Mouse (Mus musculus) stomach, adult 2 months (tissue): Measurements from ENCODE around the gene Zdhhc1. TPM values are rescaled to one million over a fixed set of nuclear protein-coding genes. Genes with fewer than 3 reads are reported as not detected.

Experiments used
- polyA plus RNA-seq: library from polyadenylated mRNA; depleted of rRNA; stranded (reverse); fragments of >200 nt; gene quantifications from 2 replicates; pipeline ENCODE4 v1.2.3, GENCODE M21; 2012; rRNA removed

The Zdhhc1 gene
- 35.4 and 36.1 TPM in 2 replicates for polyA plus RNA-seq

GRCm38 (mm10) chr8:105496439-105497180, at the start of gene Zdhhc1:
TSS of gene Zdhhc1 (minus strand) at chr8:105496902.

DNA sequence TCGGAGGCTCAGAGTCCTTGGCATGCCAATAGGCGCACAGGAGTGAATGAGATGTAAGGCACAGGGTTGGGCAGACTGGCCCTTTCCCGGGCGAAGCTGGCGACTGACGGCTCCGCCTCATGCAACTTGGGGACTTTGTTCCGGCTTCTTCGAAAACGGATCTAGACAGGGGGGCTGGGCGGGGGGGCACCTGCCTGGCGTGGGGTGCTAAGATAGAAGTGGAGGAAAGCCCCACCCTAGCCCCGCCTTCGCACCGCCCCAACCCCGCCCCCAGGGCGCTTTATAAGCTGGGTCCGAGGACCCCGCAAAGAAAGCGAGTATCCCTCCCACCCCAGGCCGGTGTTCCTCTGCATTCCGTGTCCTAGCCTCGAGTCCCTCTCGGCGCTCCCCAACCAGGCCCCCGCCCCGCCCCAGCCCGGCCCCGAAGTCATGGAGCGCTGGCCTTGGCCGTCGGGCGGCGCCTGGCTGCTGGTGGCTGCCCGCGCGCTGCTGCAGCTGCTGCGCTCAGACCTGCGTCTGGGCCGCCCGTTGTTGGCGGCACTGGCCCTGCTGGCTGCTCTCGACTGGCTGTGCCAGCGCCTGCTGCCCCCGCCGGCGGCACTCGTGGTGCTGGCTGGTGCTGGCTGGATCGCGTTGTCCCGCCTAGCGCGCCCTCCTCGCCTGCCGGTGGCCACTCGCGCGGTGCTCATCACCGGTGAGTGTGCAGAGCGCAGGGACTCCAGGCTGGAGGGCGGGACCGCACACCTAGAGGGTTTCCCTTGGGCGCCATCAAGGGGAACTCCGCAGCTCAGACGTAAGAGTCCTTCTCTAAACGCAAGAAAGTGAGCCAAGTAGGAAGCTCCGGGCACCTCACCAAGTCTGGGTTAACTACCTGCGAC, 22.0 kb upstream of the Zdhhc1 start, which contains the start of gene Hsd11b2:
Hsd11b2 (plus strand) TSS at position 320 of the 878 bp plus-strand sequence.

DNA sequence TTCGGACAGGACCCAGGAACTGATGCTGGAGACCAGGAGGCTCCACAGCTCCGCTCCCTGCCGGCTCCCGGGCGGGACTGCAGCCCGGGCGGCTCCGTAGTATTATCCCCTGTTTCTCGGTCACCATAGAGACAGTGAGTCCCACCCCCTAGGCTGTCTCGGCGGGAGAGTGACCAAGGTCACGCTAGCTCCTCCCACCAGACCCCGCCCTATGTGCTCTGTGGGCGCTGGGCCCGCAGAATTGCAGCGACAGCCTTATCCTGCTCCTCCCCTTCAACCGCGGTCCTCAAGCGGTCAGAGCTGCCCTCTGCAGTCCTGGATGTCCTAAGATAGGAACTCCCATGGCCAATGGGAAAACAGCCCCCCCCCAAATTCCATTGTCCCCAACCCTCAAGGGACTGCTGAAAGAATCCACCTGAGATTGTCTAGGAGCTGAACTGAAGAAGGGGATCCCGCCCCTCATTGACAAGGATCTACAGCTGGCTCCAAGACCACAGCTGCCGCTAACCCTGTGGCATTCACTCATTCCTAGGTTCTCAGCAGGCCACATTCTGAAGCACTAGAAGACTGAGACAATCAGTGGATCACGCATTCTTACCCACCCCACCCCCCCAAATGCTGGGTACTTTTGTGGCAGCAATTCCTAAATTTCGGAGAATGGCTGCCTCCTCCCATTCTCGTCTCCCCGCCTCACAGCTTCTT, 25.2 kb downstream of the Zdhhc1 start, which contains the start of gene Tppp3:
Tppp3 (minus strand) TSS at position 213 of the 702 bp plus-strand sequence.

Other genes with a start within 250 kb of the Zdhhc1 start
- 6.5 and 27.1 TPM in 2 replicates for gene B3gnt9, start 241.7 kb downstream of the Zdhhc1 start, polyA plus RNA-seq
- gene Tradd, start 232.3 kb downstream of the Zdhhc1 start, polyA plus RNA-seq, result 19.5 and 27.4 TPM in 2 replicates
- gene Fbxl8, start 232.3 kb downstream of the Zdhhc1 start, polyA plus RNA-seq, result 7.8 and 13.6 TPM in 2 replicates
- gene Hsf4, start 227.1 kb downstream of the Zdhhc1 start, polyA plus RNA-seq, result 2.3 and 3.6 TPM in 2 replicates
- 2.9 and 4.1 TPM in 2 replicates for gene Nol3, start 220.8 kb downstream of the Zdhhc1 start, polyA plus RNA-seq
- 2.8 and 3.0 TPM in 2 replicates for gene 4931428F04Rik, start 207.0 kb downstream of the Zdhhc1 start, polyA plus RNA-seq
- gene Exoc3l, start 200.8 kb downstream of the Zdhhc1 start, polyA plus RNA-seq, result 2.9 and 3.6 TPM in 2 replicates
- gene E2f4, start 199.2 kb downstream of the Zdhhc1 start, polyA plus RNA-seq, result 75.3 and 82.4 TPM in 2 replicates
- gene Elmo3, start 191.3 kb downstream of the Zdhhc1 start, polyA plus RNA-seq, result 24.7 and 28.1 TPM in 2 replicates
- 3.6 and 4.0 TPM in 2 replicates for gene Lrrc29, start 170.6 kb downstream of the Zdhhc1 start, polyA plus RNA-seq
- gene Tmem208, start 170.5 kb downstream of the Zdhhc1 start, polyA plus RNA-seq, result 73.4 and 87.5 TPM in 2 replicates
- 8.3 and 11.0 TPM in 2 replicates for gene Fhod1, start 148.9 kb downstream of the Zdhhc1 start, polyA plus RNA-seq
- 1.0 and 1.3 TPM in 2 replicates for gene Slc9a5, start 148.1 kb downstream of the Zdhhc1 start, polyA plus RNA-seq
- 0.08 and 0.11 TPM in 2 replicates for gene Plekhg4, start 123.6 kb downstream of the Zdhhc1 start, polyA plus RNA-seq
- gene Kctd19, start 83.4 kb downstream of the Zdhhc1 start, polyA plus RNA-seq, result not detected in 2 replicates
- gene Lrrc36, start 83.3 kb downstream of the Zdhhc1 start, polyA plus RNA-seq, result 0.18 and 0.28 TPM in 2 replicates
- gene Tppp3, start 25.4 kb downstream of the Zdhhc1 start, polyA plus RNA-seq, result 112 and 143 TPM in 2 replicates
- gene Hsd11b2, start 21.9 kb upstream of the Zdhhc1 start, polyA plus RNA-seq, result 3.3 and 3.7 TPM in 2 replicates
- gene Atp6v0d1, start 69.1 kb upstream of the Zdhhc1 start, polyA plus RNA-seq, result 44.6 and 47.3 TPM in 2 replicates
- 12.1 and 15.4 TPM in 2 replicates for gene Ripor1, start 108.4 kb upstream of the Zdhhc1 start, polyA plus RNA-seq
- 3.0 and 5.4 TPM in 2 replicates for gene Ctcf, start 139.7 kb upstream of the Zdhhc1 start, polyA plus RNA-seq
- gene Agrp, start 140.5 kb upstream of the Zdhhc1 start, polyA plus RNA-seq, result 0.28 and 0.55 TPM in 2 replicates
- gene Carmil2, start 189.4 kb upstream of the Zdhhc1 start, polyA plus RNA-seq, result 0.63 and 0.81 TPM in 2 replicates
- gene Acd, start 204.2 kb upstream of the Zdhhc1 start, polyA plus RNA-seq, result 26.4 and 27.8 TPM in 2 replicates
- gene Pard6a, start 204.2 kb upstream of the Zdhhc1 start, polyA plus RNA-seq, result 11.7 and 17.9 TPM in 2 replicates
- gene 4933405L10Rik, start 210.8 kb upstream of the Zdhhc1 start, polyA plus RNA-seq, result 0.09 TPM in 1 of 2 replicates, not detected in the other
- gene Enkd1, start 211.3 kb upstream of the Zdhhc1 start, polyA plus RNA-seq, result 5.2 and 5.7 TPM in 2 replicates